Mouse (Mus musculus): ENCODE data around the gene Ppp1r16b. TPM values are rescaled to one million over a fixed set of nuclear protein-coding genes. Genes with fewer than 3 reads are reported as not detected.

Gene Ppp1r16b
- polyA plus RNA-seq, 1 experiment from 2014 or later, result 6.0 TPM

DNA sequence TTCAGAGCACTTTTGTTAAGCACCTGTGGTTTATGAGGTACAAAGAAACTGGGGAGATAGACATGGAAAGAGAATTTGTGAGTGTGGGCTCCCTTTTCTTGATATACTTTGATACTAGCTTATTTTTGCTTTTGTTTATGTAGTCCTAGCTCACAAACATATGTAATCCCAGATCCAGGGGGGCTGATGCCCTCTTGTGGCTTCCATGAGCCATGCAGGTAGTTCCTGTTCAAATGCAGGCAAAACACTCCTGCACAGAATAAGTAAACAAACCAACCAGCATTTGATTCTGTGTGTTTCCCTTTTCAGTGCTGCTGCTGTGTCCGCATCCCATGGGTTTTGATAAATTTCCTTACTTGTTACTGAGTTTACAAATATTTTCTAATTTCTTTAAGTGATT, 35.8 kb upstream of the Ppp1r16b start:
- Histone ChIP-seq H3K4me2 (replicated peaks; ENCODE audit: low read depth, low read length) (no peak overlapping the region), H3K4me1 (ENCODE audit: control insufficient read depth, insufficient read depth, low read length) (peaks cover 4% of the 10 kb centered on the region; the same call in 1 of the 2 replicates), H3K9ac (replicated peaks; ENCODE audit: low read depth, low read length) (no peak overlapping the region), H3K36me3 (ENCODE audit: control insufficient read depth, insufficient read depth, low read length) (peaks cover 40% of the 10 kb centered on the region), H3K4me3 (ENCODE audit: low read depth, low read length) (no peak overlapping the region), H3K27me3 (ENCODE audit: control insufficient read depth, insufficient read depth, low read length) (no peaks in the 10 kb centered on the region), H3K9me3 (ENCODE audit: control insufficient read depth, low read depth, low read length) (no peaks in the 10 kb centered on the region), H3K27ac (ENCODE audit: low read length) (no peak overlapping the region)
- 71% methylated on average over 1 of the region's 1 CpGs for WGBS
- ATAC-seq (ENCODE audit: insufficient number of reproducible peaks, insufficient read depth, low FRiP score, low read depth), result no peak

DNA sequence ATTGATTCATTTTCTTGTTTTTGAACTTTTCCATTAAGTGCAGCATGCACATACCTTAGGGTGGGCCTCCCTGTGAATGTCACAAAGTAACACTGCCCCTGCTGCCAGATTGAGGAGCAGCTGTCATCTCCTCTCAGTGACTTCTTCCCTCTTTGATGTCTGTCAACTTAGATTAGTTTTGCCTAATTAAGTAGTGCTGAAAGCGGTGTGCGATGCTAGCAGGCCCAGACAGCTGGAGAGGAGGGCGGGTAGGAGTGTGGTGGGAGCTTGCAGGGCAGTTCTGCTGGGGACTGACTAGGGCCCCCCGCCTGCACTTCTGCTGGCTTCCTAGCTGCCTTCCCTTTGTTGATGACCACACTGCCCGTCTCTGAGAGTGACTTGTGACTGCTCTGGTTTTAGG, 33.3 kb upstream of the Ppp1r16b start:
- ATAC-seq (ENCODE audit: insufficient number of reproducible peaks, insufficient read depth, low FRiP score, low read depth), result no peak
- H3K9me3 ChIP-seq (ENCODE audit: control insufficient read depth, low read depth, low read length), result no peaks in the 10 kb centered on the region
- H3K36me3 ChIP-seq (ENCODE audit: control insufficient read depth, insufficient read depth, low read length), result peaks cover 63% of the 10 kb centered on the region
- H3K4me2 ChIP-seq (replicated peaks; ENCODE audit: low read depth, low read length), result no peak overlapping the region
- no peaks in the 10 kb centered on the region for H3K4me1 ChIP-seq (ENCODE audit: control insufficient read depth, insufficient read depth, low read length)
- 94% methylated on average over 5 of the region's 5 CpGs for WGBS
- no peak overlapping the region for H3K27ac ChIP-seq (ENCODE audit: low read length)
- no peak overlapping the region for H3K9ac ChIP-seq (replicated peaks; ENCODE audit: low read depth, low read length)
- H3K4me3 ChIP-seq (ENCODE audit: low read depth, low read length), result no peak overlapping the region
- H3K27me3 ChIP-seq (ENCODE audit: control insufficient read depth, insufficient read depth, low read length), result no peaks in the 10 kb centered on the region

DNA sequence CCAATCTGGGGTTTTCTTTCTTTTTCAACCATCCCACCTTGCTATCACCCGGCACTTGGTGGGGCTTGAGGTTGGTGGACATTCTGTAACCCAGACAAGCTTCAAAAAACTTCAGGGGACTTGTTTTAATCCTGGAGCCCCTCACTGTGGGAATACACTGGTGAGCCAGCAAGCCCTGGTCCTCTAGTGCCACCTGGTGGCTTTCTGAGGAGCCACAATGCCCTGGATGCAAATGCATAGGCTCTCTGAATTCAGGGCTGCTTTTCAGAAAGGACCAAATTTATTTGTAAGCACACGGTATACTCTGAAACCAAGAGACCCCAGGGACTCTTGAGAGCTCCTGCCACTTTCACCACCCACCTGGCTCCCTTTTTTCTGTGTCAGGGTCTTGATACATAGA, 23.3 kb upstream of the Ppp1r16b start:
- no peak; the same call in 1 of the 2 replicates for ATAC-seq (ENCODE audit: insufficient number of reproducible peaks, insufficient read depth, low FRiP score, low read depth)
- no peak overlapping the region for H3K4me2 ChIP-seq (replicated peaks; ENCODE audit: low read depth, low read length)
- peaks cover 24% of the 10 kb centered on the region for H3K36me3 ChIP-seq (ENCODE audit: control insufficient read depth, insufficient read depth, low read length)
- no peaks in the 10 kb centered on the region for H3K27me3 ChIP-seq (ENCODE audit: control insufficient read depth, insufficient read depth, low read length)
- WGBS, result 21% methylated on average over 2 of the region's 2 CpGs
- peaks cover 4% of the 10 kb centered on the region; the same call in 1 of the 2 replicates for H3K9me3 ChIP-seq (ENCODE audit: control insufficient read depth, low read depth, low read length)
- no peak overlapping the region for H3K27ac ChIP-seq (ENCODE audit: low read length)
- no peaks in the 10 kb centered on the region for H3K4me1 ChIP-seq (ENCODE audit: control insufficient read depth, insufficient read depth, low read length)
- H3K4me3 ChIP-seq (ENCODE audit: low read depth, low read length), result no peak overlapping the region
- H3K9ac ChIP-seq (replicated peaks; ENCODE audit: low read depth, low read length), result no peak overlapping the region

DNA sequence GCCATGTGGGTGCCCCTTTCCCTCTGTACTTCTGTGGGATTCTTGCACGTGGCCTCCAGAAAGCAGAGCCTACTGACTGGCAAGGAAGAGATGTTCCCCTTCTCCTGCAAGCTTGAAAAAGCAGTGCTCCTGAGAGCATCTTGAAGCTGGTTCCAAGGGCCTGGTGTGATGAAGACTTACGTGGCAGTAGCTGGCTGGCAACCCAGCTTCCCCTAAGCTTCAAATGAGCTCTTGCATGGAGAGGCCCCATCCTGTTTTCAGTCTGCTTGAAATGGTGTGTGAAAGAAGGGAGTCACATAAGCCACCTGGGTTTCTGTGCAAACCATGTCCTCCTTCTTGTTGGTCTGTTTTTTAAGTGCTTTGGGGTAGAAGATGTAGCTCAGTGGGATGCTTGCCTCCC, 22.6 kb upstream of the Ppp1r16b start:
- WGBS, result 88% methylated on average over 2 of the region's 2 CpGs
- Histone ChIP-seq H3K36me3 (ENCODE audit: control insufficient read depth, insufficient read depth, low read length) (peaks cover 21% of the 10 kb centered on the region), H3K9me3 (ENCODE audit: control insufficient read depth, low read depth, low read length) (peaks cover 4% of the 10 kb centered on the region; the same call in 1 of the 2 replicates), H3K27ac (ENCODE audit: low read length) (no peak overlapping the region), H3K4me3 (ENCODE audit: low read depth, low read length) (no peak overlapping the region), H3K4me2 (replicated peaks; ENCODE audit: low read depth, low read length) (no peak overlapping the region), H3K4me1 (ENCODE audit: control insufficient read depth, insufficient read depth, low read length) (no peaks in the 10 kb centered on the region), H3K9ac (replicated peaks; ENCODE audit: low read depth, low read length) (no peak overlapping the region), H3K27me3 (ENCODE audit: control insufficient read depth, insufficient read depth, low read length) (no peaks in the 10 kb centered on the region)
- no peak for ATAC-seq (ENCODE audit: insufficient number of reproducible peaks, insufficient read depth, low FRiP score, low read depth)

DNA sequence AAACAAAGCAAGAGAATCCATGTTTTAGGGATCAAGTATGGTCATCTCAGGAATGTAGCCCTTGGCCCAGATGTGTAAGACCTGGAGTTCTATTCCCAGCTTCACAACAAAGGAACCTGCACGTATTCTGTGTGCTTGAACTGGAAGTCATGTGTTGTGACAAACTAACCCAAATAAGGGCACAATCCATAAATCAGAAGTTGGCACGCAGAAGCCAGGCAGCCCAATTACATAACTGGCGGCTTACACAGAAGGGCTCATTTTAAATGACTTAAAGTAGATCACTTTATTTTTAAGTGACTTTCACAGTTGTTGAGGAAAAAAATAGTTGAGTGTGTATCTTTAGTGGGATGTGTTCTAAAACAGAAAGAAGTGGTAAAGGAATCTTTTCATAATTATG, 21.4 kb upstream of the Ppp1r16b start:
- H3K4me2 ChIP-seq (replicated peaks; ENCODE audit: low read depth, low read length), result no peak overlapping the region
- ATAC-seq (ENCODE audit: insufficient number of reproducible peaks, insufficient read depth, low FRiP score, low read depth), result no peak
- no peak overlapping the region for H3K4me3 ChIP-seq (ENCODE audit: low read depth, low read length)
- no peak overlapping the region for H3K9ac ChIP-seq (replicated peaks; ENCODE audit: low read depth, low read length)
- peaks cover 12% of the 10 kb centered on the region for H3K36me3 ChIP-seq (ENCODE audit: control insufficient read depth, insufficient read depth, low read length)
- H3K4me1 ChIP-seq (ENCODE audit: control insufficient read depth, insufficient read depth, low read length), result no peaks in the 10 kb centered on the region
- H3K27me3 ChIP-seq (ENCODE audit: control insufficient read depth, insufficient read depth, low read length), result no peaks in the 10 kb centered on the region
- no peak overlapping the region for H3K27ac ChIP-seq (ENCODE audit: low read length)
- peaks cover 4% of the 10 kb centered on the region; the same call in 1 of the 2 replicates for H3K9me3 ChIP-seq (ENCODE audit: control insufficient read depth, low read depth, low read length)
- WGBS, result 72% methylated on average over 3 of the region's 3 CpGs

DNA sequence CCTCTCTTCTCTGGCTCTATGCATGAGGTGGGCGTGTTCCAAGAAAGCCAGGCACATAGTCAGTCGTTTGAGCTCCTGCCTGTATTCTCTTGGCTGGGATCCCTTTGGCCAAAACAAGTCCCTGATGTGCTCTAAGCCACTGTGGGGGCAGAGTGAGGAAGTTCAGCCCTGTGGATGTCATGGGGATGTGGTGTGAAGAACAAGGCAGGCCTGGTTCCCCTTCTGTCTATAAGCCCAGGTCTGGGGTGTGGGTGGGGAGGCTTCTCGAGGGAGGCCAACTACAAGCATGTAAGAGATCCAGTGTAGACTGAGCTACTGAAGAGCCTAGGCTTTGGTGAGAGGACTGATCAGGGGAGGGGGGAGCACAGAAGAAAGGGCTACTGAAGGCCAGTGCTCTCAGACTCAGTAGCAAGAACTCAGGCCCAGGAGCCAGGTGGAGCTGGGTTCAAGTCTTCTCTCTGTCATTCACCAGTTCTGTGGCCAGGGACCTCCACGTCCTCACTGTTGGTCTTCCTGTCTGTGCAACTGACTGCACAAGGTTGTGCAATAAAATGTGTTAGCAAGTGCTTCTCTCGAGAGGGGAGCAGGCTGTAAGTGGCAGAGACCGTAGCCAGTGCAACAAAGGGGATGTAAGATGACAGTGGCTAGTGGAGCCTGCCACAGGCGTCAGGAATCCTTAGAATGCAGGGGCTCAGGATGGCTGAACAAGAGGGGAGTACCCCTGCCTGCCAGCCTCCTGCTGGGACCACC, 13.9 kb upstream of the Ppp1r16b start:
- no peaks in the 10 kb centered on the region for H3K27me3 ChIP-seq (ENCODE audit: control insufficient read depth, insufficient read depth, low read length)
- no peak overlapping the region for H3K9ac ChIP-seq (replicated peaks; ENCODE audit: low read depth, low read length)
- peak; percentile 33; the same call in 1 of the 2 replicates for ATAC-seq (ENCODE audit: insufficient number of reproducible peaks, insufficient read depth, low FRiP score, low read depth)
- H3K9me3 ChIP-seq (ENCODE audit: control insufficient read depth, low read depth, low read length), result no peaks in the 10 kb centered on the region
- no peak overlapping the region for H3K4me3 ChIP-seq (ENCODE audit: low read depth, low read length)
- H3K36me3 ChIP-seq (ENCODE audit: control insufficient read depth, insufficient read depth, low read length), result no peaks in the 10 kb centered on the region
- no peaks in the 10 kb centered on the region for H3K4me1 ChIP-seq (ENCODE audit: control insufficient read depth, insufficient read depth, low read length)
- H3K27ac ChIP-seq (ENCODE audit: low read length), result no peak overlapping the region
- H3K4me2 ChIP-seq (replicated peaks; ENCODE audit: low read depth, low read length), result no peak overlapping the region
- whole genome bisulfite sequencing, result 64% methylated on average over 7 of the region's 7 CpGs

DNA sequence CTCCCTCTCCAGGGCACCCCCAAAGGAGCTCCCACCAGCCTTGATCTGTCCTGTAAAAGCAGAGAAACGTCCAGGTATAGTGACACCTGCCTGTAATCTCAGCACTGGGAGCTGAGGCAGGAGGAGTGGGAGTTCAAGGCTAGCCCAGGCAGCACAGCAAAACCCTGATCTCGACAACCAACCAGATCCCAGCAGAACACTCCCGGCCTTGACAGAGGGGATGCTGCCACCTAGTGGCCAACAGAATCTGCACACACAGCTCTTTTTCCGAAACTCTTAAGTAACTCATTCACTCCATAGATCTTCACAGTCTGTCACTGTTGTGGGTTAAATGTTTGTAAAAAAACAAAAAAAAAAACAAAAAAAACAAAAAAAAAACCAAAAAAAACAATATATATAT, 12.2 kb upstream of the Ppp1r16b start:
- H3K4me3 ChIP-seq (ENCODE audit: low read depth, low read length), result no peak overlapping the region
- H3K27me3 ChIP-seq (ENCODE audit: control insufficient read depth, insufficient read depth, low read length), result no peaks in the 10 kb centered on the region
- H3K4me2 ChIP-seq (replicated peaks; ENCODE audit: low read depth, low read length), result no peak overlapping the region
- no peak overlapping the region for H3K9ac ChIP-seq (replicated peaks; ENCODE audit: low read depth, low read length)
- no peak for ATAC-seq (ENCODE audit: insufficient number of reproducible peaks, insufficient read depth, low FRiP score, low read depth)
- H3K9me3 ChIP-seq (ENCODE audit: control insufficient read depth, low read depth, low read length), result no peaks in the 10 kb centered on the region
- H3K27ac ChIP-seq (ENCODE audit: low read length), result no peak overlapping the region
- no peaks in the 10 kb centered on the region for H3K36me3 ChIP-seq (ENCODE audit: control insufficient read depth, insufficient read depth, low read length)
- no peaks in the 10 kb centered on the region for H3K4me1 ChIP-seq (ENCODE audit: control insufficient read depth, insufficient read depth, low read length)
- 7% methylated on average over 4 of the region's 4 CpGs for WGBS

DNA sequence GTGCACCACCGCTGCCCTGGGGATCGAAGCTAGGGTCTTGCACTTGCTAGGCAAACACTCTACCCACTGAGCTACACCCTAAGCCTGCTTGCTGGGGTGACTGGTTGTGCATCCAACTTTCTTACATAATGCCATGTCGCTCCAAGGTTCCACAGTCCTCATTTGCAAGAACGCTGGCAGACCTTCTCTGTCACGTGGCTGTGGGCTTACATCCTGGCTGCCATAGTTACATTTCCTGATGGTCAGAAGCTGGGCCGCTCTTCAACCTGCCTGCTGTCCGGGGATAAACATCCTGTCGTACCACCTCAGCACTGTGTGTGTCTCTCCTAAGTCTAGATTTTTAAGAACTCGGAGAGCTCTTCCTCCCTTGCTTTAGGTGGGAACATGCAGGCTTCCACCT, 10.5 kb upstream of the Ppp1r16b start:
- peaks cover 3% of the 10 kb centered on the region; the same call in 1 of the 2 replicates for H3K4me1 ChIP-seq (ENCODE audit: control insufficient read depth, insufficient read depth, low read length)
- H3K27ac ChIP-seq (ENCODE audit: low read length), result no peak overlapping the region
- H3K27me3 ChIP-seq (ENCODE audit: control insufficient read depth, insufficient read depth, low read length), result no peaks in the 10 kb centered on the region
- no peaks in the 10 kb centered on the region for H3K9me3 ChIP-seq (ENCODE audit: control insufficient read depth, low read depth, low read length)
- no peak for ATAC-seq (ENCODE audit: insufficient number of reproducible peaks, insufficient read depth, low FRiP score, low read depth)
- no peaks in the 10 kb centered on the region for H3K36me3 ChIP-seq (ENCODE audit: control insufficient read depth, insufficient read depth, low read length)
- WGBS, result 63% methylated on average over 9 of the region's 9 CpGs
- H3K4me2 ChIP-seq (replicated peaks; ENCODE audit: low read depth, low read length), result no peak overlapping the region
- H3K4me3 ChIP-seq (ENCODE audit: low read depth, low read length), result no peak overlapping the region
- H3K9ac ChIP-seq (replicated peaks; ENCODE audit: low read depth, low read length), result no peak overlapping the region

DNA sequence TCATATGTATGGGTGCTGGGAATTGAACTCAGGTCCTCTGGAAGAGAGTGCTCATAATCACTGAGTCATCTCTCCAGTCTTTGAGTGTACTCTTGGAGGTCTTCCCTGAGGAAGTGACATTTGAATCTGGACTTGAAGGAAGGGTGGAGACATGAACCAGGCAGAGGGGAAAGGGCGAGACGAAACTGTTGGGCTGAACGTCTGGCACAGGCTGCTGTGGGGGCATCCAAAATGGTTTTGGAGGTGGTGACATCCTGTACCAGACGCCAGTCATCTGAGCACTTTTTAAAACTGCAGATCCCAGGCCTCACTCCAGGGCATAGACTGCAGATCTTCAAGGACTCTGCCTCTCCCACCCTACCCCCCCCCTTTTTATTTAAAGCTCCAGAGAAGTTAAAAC, 9.4 kb upstream of the Ppp1r16b start:
- Histone ChIP-seq H3K27me3 (ENCODE audit: control insufficient read depth, insufficient read depth, low read length) (no peaks in the 10 kb centered on the region), H3K27ac (ENCODE audit: low read length) (no peak overlapping the region), H3K9ac (replicated peaks; ENCODE audit: low read depth, low read length) (no peak overlapping the region), H3K4me2 (replicated peaks; ENCODE audit: low read depth, low read length) (no peak overlapping the region), H3K4me3 (ENCODE audit: low read depth, low read length) (no peak overlapping the region), H3K4me1 (ENCODE audit: control insufficient read depth, insufficient read depth, low read length) (peaks cover 3% of the 10 kb centered on the region; the same call in 1 of the 2 replicates), H3K9me3 (ENCODE audit: control insufficient read depth, low read depth, low read length) (no peaks in the 10 kb centered on the region), H3K36me3 (ENCODE audit: control insufficient read depth, insufficient read depth, low read length) (no peaks in the 10 kb centered on the region)
- ATAC-seq (ENCODE audit: insufficient number of reproducible peaks, insufficient read depth, low FRiP score, low read depth), result no peak
- 80% methylated on average over 4 of the region's 4 CpGs for WGBS

Data from stomach, embryonic 14.5 days (tissue).